Mouse (Mus musculus): ENCODE results near the gene Necab2. TPM values are rescaled to one million over a fixed set of nuclear protein-coding genes. Genes with fewer than 3 reads are reported as not detected.

Gene Necab2
- 0.88 and 1.0 TPM in 2 replicates for polyA plus RNA-seq (2012; rRNA removed; ENCODE audit: low replicate concordance)

DNA sequence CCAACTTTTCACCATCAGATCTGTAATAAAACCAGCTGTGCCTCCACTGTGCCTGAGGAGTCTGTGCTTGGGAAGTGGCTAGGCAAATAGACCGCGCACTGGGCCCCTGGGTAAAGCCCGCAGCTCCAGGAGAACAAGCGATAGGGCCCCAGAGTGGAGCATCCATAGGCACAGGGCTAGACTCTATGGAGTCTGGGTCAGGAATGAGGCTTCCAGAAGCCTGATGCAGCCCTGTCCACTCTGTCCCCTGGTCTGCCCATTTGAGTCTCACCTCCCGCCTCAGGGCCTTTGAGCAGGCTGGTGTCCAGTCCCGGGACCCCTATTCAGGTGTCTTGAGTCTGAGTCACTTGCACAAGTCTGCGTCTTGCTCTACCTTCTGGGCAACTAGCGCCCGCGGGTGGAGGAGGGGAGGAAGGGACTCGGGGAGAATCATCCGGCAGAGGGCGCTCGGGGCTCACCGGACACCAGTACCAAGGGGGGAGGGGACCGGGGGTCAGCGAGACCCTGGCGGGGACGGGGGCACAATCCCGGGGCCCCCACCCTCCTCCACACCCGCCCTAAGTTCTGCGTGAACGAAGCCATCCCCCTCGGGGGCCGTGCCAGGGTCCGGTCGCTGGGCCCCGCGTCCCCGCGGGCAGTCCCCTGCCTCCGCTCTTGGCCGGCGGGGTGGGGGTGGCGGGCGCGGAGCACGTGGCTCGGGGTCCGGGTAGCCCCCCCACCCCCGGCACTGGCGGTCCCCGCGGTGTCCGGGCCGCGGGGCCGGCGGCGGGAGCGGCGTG is at the start of gene Necab2:
Gene Necab2 (plus strand): TSS at position 509 of the 779 bp plus-strand sequence.

DNA sequence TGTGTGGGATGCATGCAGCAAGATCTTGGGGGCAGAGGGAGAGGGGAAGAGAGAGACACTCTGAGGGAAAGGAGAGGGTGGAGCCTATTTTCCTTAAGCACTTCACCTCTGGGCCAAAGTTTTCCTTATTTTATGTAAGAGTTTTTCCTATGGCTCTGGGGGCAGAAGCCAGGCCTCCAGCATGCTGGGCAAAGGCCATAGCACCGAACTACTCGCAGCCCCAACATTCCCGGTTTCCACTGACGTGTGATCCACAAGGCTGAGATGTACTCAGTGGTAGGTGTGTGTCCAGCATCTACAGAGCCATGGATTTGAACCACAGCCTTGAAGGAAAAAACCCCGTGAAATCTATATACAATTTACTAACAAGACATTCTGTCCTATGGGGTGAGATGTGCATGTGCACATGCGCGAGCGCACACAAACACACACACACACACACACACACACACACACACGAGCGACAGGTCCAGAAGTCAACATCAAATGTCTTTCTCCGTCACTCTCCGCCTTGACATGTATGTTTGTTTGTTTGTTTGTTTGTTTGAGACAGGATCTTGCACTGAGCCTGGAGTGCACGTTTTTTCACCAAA is 12.8 kb upstream of the Necab2 start, which contains the start of gene Osgin1:
Gene Osgin1 (plus strand): TSS at position 543 of the 593 bp plus-strand sequence.

DNA sequence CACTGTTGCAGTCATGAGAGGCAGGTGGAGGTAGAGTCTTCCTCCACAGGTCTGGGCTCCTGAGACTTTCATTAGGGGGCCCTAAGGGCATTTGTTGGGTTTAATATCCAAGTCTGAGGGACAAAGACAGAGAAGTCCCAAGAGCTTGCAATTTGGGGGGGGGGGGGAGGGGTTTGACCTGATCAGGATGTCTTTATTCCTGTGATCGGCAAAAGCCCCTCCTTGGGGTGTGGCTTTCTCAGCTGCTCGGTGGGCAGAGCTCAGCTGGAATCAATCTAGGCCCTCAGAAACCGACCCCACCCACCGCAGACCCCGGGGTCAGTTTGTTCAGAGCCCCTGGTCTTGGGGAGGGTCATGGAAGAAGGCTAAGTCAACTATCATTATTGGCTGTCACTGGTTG is 55.1 kb downstream of the Necab2 start, which contains the start of gene Slc38a8:
Gene Slc38a8 (minus strand): TSS at position 101 of the 400 bp plus-strand sequence.

Other genes starting within 250 kb of the Necab2 start
- 70.2 and 126 TPM in 2 replicates for gene Hsbp1, start 102.2 kb upstream of the Necab2 start, polyA plus RNA-seq (2012; rRNA removed; ENCODE audit: low replicate concordance)
- 45.3 and 61.0 TPM in 2 replicates for gene Mlycd, start 51.8 kb upstream of the Necab2 start, polyA plus RNA-seq (2012; rRNA removed; ENCODE audit: low replicate concordance)
- gene Osgin1, start 12.6 kb upstream of the Necab2 start, polyA plus RNA-seq (2012; rRNA removed; ENCODE audit: low replicate concordance) = 26.0 and 28.9 TPM in 2 replicates
- 0.05 and 0.16 TPM in 2 replicates for gene Slc38a8, start 55.0 kb downstream of the Necab2 start, polyA plus RNA-seq (2012; rRNA removed; ENCODE audit: low replicate concordance)
- gene Mbtps1, start 112.0 kb downstream of the Necab2 start, polyA plus RNA-seq (2012; rRNA removed; ENCODE audit: low replicate concordance) = 76.3 and 88.2 TPM in 2 replicates
- gene Hsdl1, start 128.5 kb downstream of the Necab2 start, polyA plus RNA-seq (2012; rRNA removed; ENCODE audit: low replicate concordance) = 22.5 and 27.9 TPM in 2 replicates
- gene Dnaaf1, start 128.5 kb downstream of the Necab2 start, polyA plus RNA-seq (2012; rRNA removed; ENCODE audit: low replicate concordance) = not detected in 2 replicates
- gene Taf1c, start 158.5 kb downstream of the Necab2 start, polyA plus RNA-seq (2012; rRNA removed; ENCODE audit: low replicate concordance) = 21.6 and 47.0 TPM in 2 replicates
- gene Adad2, start 166.0 kb downstream of the Necab2 start, polyA plus RNA-seq (2012; rRNA removed; ENCODE audit: low replicate concordance) = not detected in 2 replicates
- gene Kcng4, start 189.0 kb downstream of the Necab2 start, polyA plus RNA-seq (2012; rRNA removed; ENCODE audit: low replicate concordance) = 1.4 and 1.7 TPM in 2 replicates
- gene Wfdc1, start 219.6 kb downstream of the Necab2 start, polyA plus RNA-seq (2012; rRNA removed; ENCODE audit: low replicate concordance) = 8.0 and 21.8 TPM in 2 replicates